Mouse (Mus musculus) liver, embryonic 14.5 days (tissue): ENCODE measurements around the gene Mptx2.

ENCODE experiments used
- CTCF ChIP-seq: IDR thresholded peaks from 2 replicates; pipeline ENCODE4 v1.5.1; 2016; ENCODE audit warnings: antibody characterized with exemption, low read depth, control low read depth
- EP300 ChIP-seq: IDR thresholded peaks from 2 replicates; pipeline ENCODE4 v1.6.1; 2016; ENCODE audit warnings: antibody characterized with exemption, low read depth

- TF ChIP-seq CTCF, result no peak
- no peak for TF ChIP-seq EP300
Measured at GRCm38 (mm10) chr1:173322249-173322627, 44.7 kb upstream of the Mptx2 start.
